Mouse (Mus musculus): ENCODE measurements around the gene Tshz3. TPM values are rescaled to one million over a fixed set of nuclear protein-coding genes. Genes with fewer than 3 reads are reported as not detected.
A peak's percentile ranks its signal among the peaks of the same experiment; 100 is the strongest.

The Tshz3 gene
- 2.4 TPM in 2 replicates for polyA plus RNA-seq (2015; fragmentation: Nextera tagmentation; extraction: Ambion mirVana)

- H3K36me3 ChIP-seq, result no peaks in the 10 kb centered on the region
- peak within 1 kb of the TSS; percentile 100 for H3K4me2 ChIP-seq
- WGBS, result under 1% methylated on average over 39 of the region's 88 CpGs
- H3K27me3 ChIP-seq, result peaks cover 44% of the 10 kb centered on the region
- H3K9me3 ChIP-seq (replicated peaks), result no peaks in the 10 kb centered on the region
- peaks cover 24% of the 10 kb centered on the region for H3K4me1 ChIP-seq (replicated peaks)
- H3K9ac ChIP-seq, result peak within 1 kb of the TSS; percentile 68
- peak within 1 kb of the TSS; percentile 82 for H3K4me3 ChIP-seq
- peak within 1 kb of the TSS; percentile 81 for H3K27ac ChIP-seq
- peak; percentile 53 for ATAC-seq (replicated peaks; ENCODE audit: insufficient number of reproducible peaks, insufficient read depth, low FRiP score, low read depth)
Observed at GRCm38 (mm10) chr7:36697856-36698588, at the start of gene Tshz3. Tshz3 (plus strand) TSS chr7:36698118.

- no peak for ATAC-seq (replicated peaks; ENCODE audit: insufficient number of reproducible peaks, insufficient read depth, low FRiP score, low read depth)
- WGBS, result 77% methylated on average over 4 of the region's 4 CpGs
- H3K4me2 ChIP-seq, result no peak overlapping the region
- H3K27me3 ChIP-seq, result no peaks in the 10 kb centered on the region
- H3K27ac ChIP-seq, result no peak overlapping the region
- no peaks in the 10 kb centered on the region for H3K36me3 ChIP-seq
- H3K9me3 ChIP-seq (replicated peaks), result no peaks in the 10 kb centered on the region
- H3K9ac ChIP-seq, result no peak overlapping the region
- no peaks in the 10 kb centered on the region for H3K4me1 ChIP-seq (replicated peaks)
- H3K4me3 ChIP-seq, result no peak overlapping the region
Observed at GRCm38 (mm10) chr7:36655931-36656330, 42.0 kb upstream of the Tshz3 start.

GRCm38 (mm10) chr7:36656401-36656800, 41.5 kb upstream of the Tshz3 start:
- Histone ChIP-seq H3K4me2 (no peak overlapping the region), H3K27ac (no peak overlapping the region), H3K27me3 (no peaks in the 10 kb centered on the region), H3K9ac (no peak overlapping the region), H3K4me3 (no peak overlapping the region), H3K9me3 (replicated peaks) (no peaks in the 10 kb centered on the region), H3K4me1 (replicated peaks) (no peaks in the 10 kb centered on the region), H3K36me3 (no peaks in the 10 kb centered on the region)
- no peak for ATAC-seq (replicated peaks; ENCODE audit: insufficient number of reproducible peaks, insufficient read depth, low FRiP score, low read depth)

GRCm38 (mm10) chr7:36658331-36658730, 39.6 kb upstream of the Tshz3 start:
- no peak overlapping the region for H3K9ac ChIP-seq

GRCm38 (mm10) chr7:36659265-36659664, 38.7 kb upstream of the Tshz3 start:
- Histone ChIP-seq H3K4me3 (no peak overlapping the region), H3K4me2 (no peak overlapping the region)
- ATAC-seq (replicated peaks; ENCODE audit: insufficient number of reproducible peaks, insufficient read depth, low FRiP score, low read depth), result no peak

More at GRCm38 (mm10) chr7:36658331-36658730, 39.6 kb upstream of the Tshz3 start:
- Histone ChIP-seq H3K9me3 (replicated peaks) (no peaks in the 10 kb centered on the region), H3K36me3 (no peaks in the 10 kb centered on the region), H3K4me3 (no peak overlapping the region), H3K27ac (no peak overlapping the region), H3K4me1 (replicated peaks) (no peaks in the 10 kb centered on the region), H3K27me3 (no peaks in the 10 kb centered on the region; the same call in 1 of the 2 replicates), H3K4me2 (no peak overlapping the region)
- 66% methylated on average over 5 of the region's 5 CpGs for WGBS
- no peak for ATAC-seq (replicated peaks; ENCODE audit: insufficient number of reproducible peaks, insufficient read depth, low FRiP score, low read depth)

GRCm38 (mm10) chr7:36660654-36661053, 37.3 kb upstream of the Tshz3 start:
- Histone ChIP-seq H3K4me3 (no peak overlapping the region), H3K9ac (no peak overlapping the region), H3K27ac (no peak overlapping the region), H3K4me1 (replicated peaks) (no peaks in the 10 kb centered on the region), H3K9me3 (replicated peaks) (no peaks in the 10 kb centered on the region), H3K36me3 (no peaks in the 10 kb centered on the region), H3K4me2 (no peak overlapping the region), H3K27me3 (no peaks in the 10 kb centered on the region; the same call in 1 of the 2 replicates)
- 65% methylated on average over 9 of the region's 9 CpGs for WGBS
- no peak for ATAC-seq (replicated peaks; ENCODE audit: insufficient number of reproducible peaks, insufficient read depth, low FRiP score, low read depth)

More at GRCm38 (mm10) chr7:36659265-36659664, 38.7 kb upstream of the Tshz3 start:
- no peak overlapping the region for H3K27ac ChIP-seq
- no peaks in the 10 kb centered on the region for H3K9me3 ChIP-seq (replicated peaks)
- H3K9ac ChIP-seq, result no peak overlapping the region
- WGBS, result 81% methylated on average over 7 of the region's 7 CpGs
- H3K36me3 ChIP-seq, result no peaks in the 10 kb centered on the region
- no peaks in the 10 kb centered on the region; the same call in 1 of the 2 replicates for H3K27me3 ChIP-seq
- H3K4me1 ChIP-seq (replicated peaks), result no peaks in the 10 kb centered on the region

GRCm38 (mm10) chr7:36663431-36663830, 34.5 kb upstream of the Tshz3 start:
- no peaks in the 10 kb centered on the region for H3K36me3 ChIP-seq
- no peak overlapping the region for H3K4me3 ChIP-seq
- H3K4me2 ChIP-seq, result no peak overlapping the region
- 73% methylated on average over 7 of the region's 7 CpGs for WGBS
- no peaks in the 10 kb centered on the region; the same call in 1 of the 2 replicates for H3K27me3 ChIP-seq
- 0 out of 2 replicates have a peak, but pooled peaks have one; percentile 35 for ATAC-seq (replicated peaks; ENCODE audit: insufficient number of reproducible peaks, insufficient read depth, low FRiP score, low read depth)
- H3K4me1 ChIP-seq (replicated peaks), result no peaks in the 10 kb centered on the region
- no peaks in the 10 kb centered on the region for H3K9me3 ChIP-seq (replicated peaks)
- no peak overlapping the region for H3K27ac ChIP-seq
- no peak overlapping the region for H3K9ac ChIP-seq

GRCm38 (mm10) chr7:36667767-36668166, 30.2 kb upstream of the Tshz3 start:
- H3K36me3 ChIP-seq, result no peaks in the 10 kb centered on the region
- H3K4me2 ChIP-seq, result no peak overlapping the region
- no peak for ATAC-seq (replicated peaks; ENCODE audit: insufficient number of reproducible peaks, insufficient read depth, low FRiP score, low read depth)
- H3K4me1 ChIP-seq (replicated peaks), result no peaks in the 10 kb centered on the region
- no peaks in the 10 kb centered on the region for H3K27me3 ChIP-seq
- H3K4me3 ChIP-seq, result no peak overlapping the region
- H3K9ac ChIP-seq, result no peak overlapping the region
- WGBS, result 30% methylated on average over 5 of the region's 5 CpGs
- H3K27ac ChIP-seq, result no peak overlapping the region
- H3K9me3 ChIP-seq (replicated peaks), result no peaks in the 10 kb centered on the region

- Histone ChIP-seq H3K36me3 (no peaks in the 10 kb centered on the region), H3K27me3 (peaks cover 47% of the 10 kb centered on the region), H3K9ac (no peak overlapping the region), H3K4me1 (replicated peaks) (peaks cover 5% of the 10 kb centered on the region), H3K27ac (no peak overlapping the region), H3K4me2 (no peak overlapping the region), H3K9me3 (replicated peaks) (no peaks in the 10 kb centered on the region), H3K4me3 (no peak overlapping the region)
- no peak for ATAC-seq (replicated peaks; ENCODE audit: insufficient number of reproducible peaks, insufficient read depth, low FRiP score, low read depth)
- WGBS, result 28% methylated on average over 8 of the region's 8 CpGs
Observed at GRCm38 (mm10) chr7:36678031-36678430, 19.9 kb upstream of the Tshz3 start.

- Histone ChIP-seq H3K9me3 (replicated peaks) (no peaks in the 10 kb centered on the region), H3K4me1 (replicated peaks) (peaks cover 5% of the 10 kb centered on the region), H3K4me3 (no peak overlapping the region), H3K9ac (no peak overlapping the region), H3K36me3 (no peaks in the 10 kb centered on the region), H3K27ac (no peak overlapping the region), H3K27me3 (peaks cover 47% of the 10 kb centered on the region), H3K4me2 (no peak overlapping the region)
- no peak for ATAC-seq (replicated peaks; ENCODE audit: insufficient number of reproducible peaks, insufficient read depth, low FRiP score, low read depth)
- WGBS, result 12% methylated on average over 10 of the region's 10 CpGs
Observed at GRCm38 (mm10) chr7:36678510-36678909, 19.4 kb upstream of the Tshz3 start.

- Histone ChIP-seq H3K36me3 (no peaks in the 10 kb centered on the region), H3K9ac (no peak overlapping the region), H3K4me2 (peak overlapping the region; percentile 59; the same call in 1 of the 2 replicates), H3K9me3 (replicated peaks) (no peaks in the 10 kb centered on the region), H3K27ac (no peak overlapping the region), H3K4me1 (replicated peaks) (peaks cover 5% of the 10 kb centered on the region), H3K27me3 (peaks cover 47% of the 10 kb centered on the region), H3K4me3 (no peak overlapping the region)
- WGBS, result 11% methylated on average over 9 of the region's 9 CpGs
- ATAC-seq (replicated peaks; ENCODE audit: insufficient number of reproducible peaks, insufficient read depth, low FRiP score, low read depth), result no peak
Observed at GRCm38 (mm10) chr7:36679031-36679618, 18.8 kb upstream of the Tshz3 start.

Measured in heart, embryonic 15.5 days (tissue).